Comparison of ENCODE assay signal across 28 mouse cellular contexts in the genomic region with DNA sequence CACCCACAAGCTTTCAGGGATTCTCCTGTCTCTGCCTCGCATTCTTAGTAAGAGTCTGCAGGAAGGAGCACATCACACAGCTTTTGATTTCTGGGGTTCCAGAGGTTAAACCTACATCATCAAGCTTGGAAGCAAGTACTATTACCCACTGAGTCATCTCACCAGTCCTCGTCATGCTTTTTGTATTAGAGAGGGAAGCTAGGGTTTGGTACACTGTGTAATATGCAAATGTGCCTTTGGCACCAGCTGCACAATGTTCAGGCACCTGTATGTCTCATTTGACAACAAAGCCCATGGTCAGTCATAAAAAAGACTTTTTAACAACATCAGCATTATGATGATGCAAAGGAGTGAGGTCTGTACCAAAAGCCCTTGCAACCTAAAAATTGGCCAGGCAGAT. TPM values are rescaled to one million over a fixed set of nuclear protein-coding genes. Genes with fewer than 3 reads are reported as not detected.
"Had no signal": no experiment of that assay in that cellular context is flagged by ENCODE, and none has a peak within 500 bp of the region (broad histone marks: within the 10 kb centered on the region; RNA-seq: fewer than 3 reads in every experiment).

No protein-coding gene starts in this region.

- H3K4me3 ChIP-seq: embryonic facial prominence, embryonic 10.5 days; embryonic facial prominence, embryonic 12.5 days; embryonic facial prominence, embryonic 13.5 days; embryonic facial prominence, embryonic 15.5 days; erythroblast, embryonic 14.5 days; forebrain, embryonic 10.5 days; forebrain, embryonic 12.5 days; forebrain, embryonic 13.5 days; forebrain, embryonic 15.5 days; gastrocnemius, adult 2 months; heart, adult 2 months; heart, embryonic 10.5 days had no signal

- H3K27me3 ChIP-seq: embryonic facial prominence, embryonic 12.5 days; embryonic facial prominence, embryonic 13.5 days; embryonic facial prominence, embryonic 15.5 days; forebrain, embryonic 12.5 days; forebrain, embryonic 13.5 days; forebrain, embryonic 15.5 days had no signal

- H3K27ac ChIP-seq: embryonic facial prominence, embryonic 10.5 days; embryonic facial prominence, embryonic 12.5 days; embryonic facial prominence, embryonic 13.5 days; embryonic facial prominence, embryonic 15.5 days; forebrain, embryonic 10.5 days; forebrain, embryonic 12.5 days; forebrain, embryonic 13.5 days; forebrain, embryonic 15.5 days; gastrocnemius, adult 2 months; heart, adult 2 months; heart, embryonic 10.5 days had no signal

- DNase-seq: cerebellum, adult 8-10 months; cerebellum, adult 9-10 months; cerebellum, adult 9-11 months; cerebellum, postnatal 10 days; cerebellum, postnatal 14 days; cerebellum, postnatal 25 days; cerebellum, postnatal 36 days; embryo, embryonic 11 days; forebrain, postnatal 0 days; gastrocnemius, adult 2 months; gastrocnemius, postnatal 10 days; gastrocnemius, postnatal 14 days; gastrocnemius, postnatal 25 days; gastrocnemius, postnatal 36 days; heart, adult 18-20 months; heart, adult 2 months had no signal

- H3K9ac ChIP-seq: embryonic facial prominence, embryonic 12.5 days; embryonic facial prominence, embryonic 13.5 days; embryonic facial prominence, embryonic 15.5 days; forebrain, embryonic 12.5 days; forebrain, embryonic 13.5 days; forebrain, embryonic 15.5 days; forebrain, postnatal 0 days had no signal

- H3K4me1 ChIP-seq: embryonic facial prominence, embryonic 10.5 days; embryonic facial prominence, embryonic 12.5 days; embryonic facial prominence, embryonic 13.5 days; embryonic facial prominence, embryonic 15.5 days; forebrain, embryonic 10.5 days; forebrain, embryonic 12.5 days; forebrain, embryonic 13.5 days; forebrain, embryonic 15.5 days; heart, embryonic 10.5 days had no signal

- H3K36me3 ChIP-seq: embryonic facial prominence, embryonic 10.5 days; embryonic facial prominence, embryonic 12.5 days; embryonic facial prominence, embryonic 13.5 days; embryonic facial prominence, embryonic 15.5 days; forebrain, embryonic 12.5 days; forebrain, embryonic 15.5 days had no signal

- H3K9me3 ChIP-seq: embryonic facial prominence, embryonic 10.5 days; embryonic facial prominence, embryonic 12.5 days; embryonic facial prominence, embryonic 13.5 days; embryonic facial prominence, embryonic 15.5 days; forebrain, embryonic 12.5 days; forebrain, embryonic 13.5 days; forebrain, embryonic 15.5 days; heart, embryonic 10.5 days had no signal

- H3K4me2 ChIP-seq: embryonic facial prominence, embryonic 12.5 days; embryonic facial prominence, embryonic 13.5 days; embryonic facial prominence, embryonic 15.5 days; forebrain, embryonic 12.5 days; forebrain, embryonic 13.5 days; forebrain, embryonic 15.5 days; heart, embryonic 11.5 days had no signal

RNA-seq across cellular contexts. Expression of a gene that starts 25.2 kb away (rescaled TPM):
- total RNA-seq: granulocyte monocyte progenitor cell, adult 5-6 weeks had no signal
- polyA plus RNA-seq: erythroblast, embryonic 14.5 days had no signal
